Mouse (Mus musculus) left cerebral cortex, postnatal 4 days (tissue): ENCODE results near the gene Pcbp4. TPM values are rescaled to one million over a fixed set of nuclear protein-coding genes. Genes with fewer than 3 reads are reported as not detected.
A peak's percentile ranks its signal among the peaks of the same experiment; 100 is the strongest.

Source experiments
- DNase-seq: peaks from one replicate; pipeline ENCODE4 v3.0.0-alpha.2; 2022
- intact Hi-C: fragments of 180-260 bp; cut with DNase I; formaldehyde crosslinking; loops from one replicate; pipeline ENCODE4 v1.15.1; 2025
- total RNA-seq, 2 experiments: library from RNA; stranded (reverse); gene quantifications; 2 replicates each; pipeline ENCODE4 v1.2.3; 2021

The Pcbp4 gene
- 100 to 1,000 TPM; 409 to 418 TPM for total RNA-seq

- intact Hi-C loops: no loop called here
- peak; percentile 78 for DNase-seq
These were observed at the start of gene Pcbp4 for GRCm38 (mm10) chr9:106453271-106454070. Gene Pcbp4, plus strand, starts transcription at chr9:106453291.

- intact Hi-C loops: no loop called here
- peak; percentile 81 for DNase-seq
These were observed 47.8 kb upstream of the Pcbp4 start for GRCm38 (mm10) chr9:106405275-106405674.

GRCm38 (mm10) chr9:106406443-106407078, 46.5 kb upstream of the Pcbp4 start:
- intact Hi-C loops: no loop called here
- no peak for DNase-seq

- intact Hi-C loops: no loop called here
- DNase-seq: no peak
These were observed 44.0 kb upstream of the Pcbp4 start for GRCm38 (mm10) chr9:106409096-106409495.

- intact Hi-C loops: no loop called here
- no peak for DNase-seq
These were observed 42.9 kb upstream of the Pcbp4 start for GRCm38 (mm10) chr9:106410086-106410650.

- DNase-seq: no peak
- intact Hi-C loops: no loop called here
These were observed 41.9 kb upstream of the Pcbp4 start for GRCm38 (mm10) chr9:106411091-106411594.

- intact Hi-C loops: no loop called here
- no peak for DNase-seq
These were observed 41.4 kb upstream of the Pcbp4 start for GRCm38 (mm10) chr9:106411729-106412128.

GRCm38 (mm10) chr9:106412210-106412609, 40.9 kb upstream of the Pcbp4 start:
- intact Hi-C loops: no loop called here
- DNase-seq: no peak

GRCm38 (mm10) chr9:106413606-106414005, 39.5 kb upstream of the Pcbp4 start:
- no peak for DNase-seq
- intact Hi-C loops: no loop called here

GRCm38 (mm10) chr9:106416826-106417225, 36.3 kb upstream of the Pcbp4 start:
- no peak for DNase-seq
- intact Hi-C loops: loop anchor here (5.0 kb wide), 1 partner anchor 110 kb away; no protein-coding TSS in a partner anchor

GRCm38 (mm10) chr9:106417841-106418625, 35.1 kb upstream of the Pcbp4 start:
- intact Hi-C loops: loop anchor here (2.0 to 5.0 kb wide), 2 partner anchors 49 to 111 kb away; partner anchors contain the start of gene Dusp7
- DNase-seq: peak; percentile 90

- intact Hi-C loops: loop anchor here (1.0 to 10.0 kb wide), 2 partner anchors 131 to 206 kb away; no protein-coding TSS in a partner anchor
- no peak for DNase-seq
These were observed 32.5 kb upstream of the Pcbp4 start for GRCm38 (mm10) chr9:106420608-106421007.

GRCm38 (mm10) chr9:106421033-106421864, 31.8 kb upstream of the Pcbp4 start:
- DNase-seq: no peak
- intact Hi-C loops: loop anchor here (1.0 to 10.0 kb wide), 2 partner anchors 132 to 206 kb away; no protein-coding TSS in a partner anchor

GRCm38 (mm10) chr9:106421865-106422160, 31.3 kb upstream of the Pcbp4 start:
- intact Hi-C loops: loop anchor here (1.0 to 10.0 kb wide), 2 partner anchors 133 to 207 kb away; no protein-coding TSS in a partner anchor

GRCm38 (mm10) chr9:106428719-106429220, 24.3 kb upstream of the Pcbp4 start:
- DNase-seq: no peak
- intact Hi-C loops: loop anchor here (10.0 kb wide), 1 partner anchor 214 kb away; no protein-coding TSS in a partner anchor

More at GRCm38 (mm10) chr9:106421865-106422160, 31.3 kb upstream of the Pcbp4 start:
- peak; percentile 88 for DNase-seq

- intact Hi-C loops: loop anchor here (10.0 kb wide), 1 partner anchor 215 kb away; no protein-coding TSS in a partner anchor
- peak; percentile 95 for DNase-seq
These were observed 23.7 kb upstream of the Pcbp4 start, which contains the start of gene Rpl29 for GRCm38 (mm10) chr9:106429221-106430014. Gene Rpl29, plus strand, starts transcription at chr9:106429454.

- no peak for DNase-seq
- intact Hi-C loops: no loop called here
These were observed 23.2 kb upstream of the Pcbp4 start for GRCm38 (mm10) chr9:106430015-106430264.

GRCm38 (mm10) chr9:106433389-106433788, 19.7 kb upstream of the Pcbp4 start:
- intact Hi-C loops: no loop called here
- no peak for DNase-seq

GRCm38 (mm10) chr9:106436566-106436965, 16.5 kb upstream of the Pcbp4 start:
- intact Hi-C loops: no loop called here
- DNase-seq: no peak
